Mouse (Mus musculus): Measurements from ENCODE around the gene Actrt3. TPM values are rescaled to one million over a fixed set of nuclear protein-coding genes. Genes with fewer than 3 reads are reported as not detected.
A peak's percentile ranks its signal among the peaks of the same experiment; 100 is the strongest.

Actrt3 gene
- polyA plus RNA-seq, 1 experiment: 0.02 TPM

- no peak overlapping the region for H3ac ChIP-seq (ENCODE audit: control insufficient read depth, insufficient read length, low read depth)
- TF ChIP-seq CEBPB (IDR thresholded peaks at IDR 0.05; ENCODE audit: low read depth): no peak
- TF ChIP-seq MAX (IDR thresholded peaks at IDR 0.05): no peak
- no peak for TF ChIP-seq MYOG (IDR thresholded peaks at IDR 0.05; ENCODE audit: control insufficient read depth, extremely low read depth, insufficient read length)
- TF ChIP-seq FOSL1 (IDR thresholded peaks at IDR 0.05; ENCODE audit: insufficient read depth, low read length, poor library complexity, severe bottlenecking): no peak
- no peak for TF ChIP-seq MYOD1 (IDR thresholded peaks at IDR 0.05; ENCODE audit: control insufficient read depth, insufficient read length, low read depth)
- no peak for TF ChIP-seq CTCF (IDR thresholded peaks at IDR 0.05; ENCODE audit: control insufficient read depth, insufficient read depth, insufficient read length)
- no peak for TF ChIP-seq USF1 (IDR thresholded peaks at IDR 0.05; ENCODE audit: low read depth)
- no peaks in the 10 kb centered on the region for H3K79me2 ChIP-seq (ENCODE audit: control insufficient read depth, insufficient read depth)
- H3K79me3 ChIP-seq (ENCODE audit: low read depth): no peaks in the 10 kb centered on the region
- no peaks in the 10 kb centered on the region for H3K27me3 ChIP-seq (ENCODE audit: control insufficient read depth, insufficient read depth, insufficient read length)
- no peak overlapping the region for H3K4me3 ChIP-seq (ENCODE audit: insufficient read depth, poor library complexity, severe bottlenecking)
- no peaks in the 10 kb centered on the region for H3K36me3 ChIP-seq (ENCODE audit: control insufficient read depth, insufficient read depth)
Observed at GRCm38 (mm10) chr3:30635629-30636028, 35.9 kb upstream of the Actrt3 start.

GRCm38 (mm10) chr3:30633681-30634080, 33.9 kb upstream of the Actrt3 start:
- Histone ChIP-seq H3K79me3 (ENCODE audit: low read depth) (no peaks in the 10 kb centered on the region), H3K4me3 (ENCODE audit: insufficient read depth, poor library complexity, severe bottlenecking) (no peak overlapping the region), H3K27me3 (ENCODE audit: control insufficient read depth, insufficient read depth, insufficient read length) (no peaks in the 10 kb centered on the region), H3K79me2 (ENCODE audit: control insufficient read depth, insufficient read depth) (no peaks in the 10 kb centered on the region), H3ac (ENCODE audit: control insufficient read depth, insufficient read length, low read depth) (no peak overlapping the region), H3K36me3 (ENCODE audit: control insufficient read depth, insufficient read depth) (no peaks in the 10 kb centered on the region)
- TF ChIP-seq CTCF (IDR thresholded peaks at IDR 0.05; ENCODE audit: control insufficient read depth, insufficient read depth, insufficient read length) (no peak), MAX (IDR thresholded peaks at IDR 0.05) (no peak), MYOD1 (IDR thresholded peaks at IDR 0.05; ENCODE audit: control insufficient read depth, insufficient read length, low read depth) (no peak), FOSL1 (IDR thresholded peaks at IDR 0.05; ENCODE audit: insufficient read depth, low read length, poor library complexity, severe bottlenecking) (no peak), MYOG (IDR thresholded peaks at IDR 0.05; ENCODE audit: control insufficient read depth, extremely low read depth, insufficient read length) (no peak)

GRCm38 (mm10) chr3:30620132-30620531, 20.4 kb upstream of the Actrt3 start:
- Histone ChIP-seq H3K27me3 (ENCODE audit: control insufficient read depth, insufficient read depth, insufficient read length) (no peaks in the 10 kb centered on the region), H3K79me2 (ENCODE audit: control insufficient read depth, insufficient read depth) (no peaks in the 10 kb centered on the region), H3K4me3 (ENCODE audit: insufficient read depth, poor library complexity, severe bottlenecking) (no peak overlapping the region), H3K36me3 (ENCODE audit: control insufficient read depth, insufficient read depth) (peaks cover 35% of the 10 kb centered on the region), H3ac (ENCODE audit: control insufficient read depth, insufficient read length, low read depth) (no peak overlapping the region), H3K79me3 (ENCODE audit: low read depth) (no peaks in the 10 kb centered on the region)
- no peak for TF ChIP-seq MYOG (IDR thresholded peaks at IDR 0.05; ENCODE audit: control insufficient read depth, extremely low read depth, insufficient read length)
- no peak for TF ChIP-seq CTCF (IDR thresholded peaks at IDR 0.05; ENCODE audit: control insufficient read depth, insufficient read depth, insufficient read length)
- TF ChIP-seq MAX (IDR thresholded peaks at IDR 0.05): no peak
- TF ChIP-seq FOSL1 (IDR thresholded peaks at IDR 0.05; ENCODE audit: insufficient read depth, low read length, poor library complexity, severe bottlenecking): no peak
- TF ChIP-seq USF1 (IDR thresholded peaks at IDR 0.05; ENCODE audit: low read depth): no peak
- TF ChIP-seq MYOD1 (IDR thresholded peaks at IDR 0.05; ENCODE audit: control insufficient read depth, insufficient read length, low read depth): no peak
- no peak for TF ChIP-seq CEBPB (IDR thresholded peaks at IDR 0.05; ENCODE audit: low read depth)

- Histone ChIP-seq H3K36me3 (ENCODE audit: control insufficient read depth, insufficient read depth) (peaks cover 95% of the 10 kb centered on the region), H3K27me3 (ENCODE audit: control insufficient read depth, insufficient read depth, insufficient read length) (no peaks in the 10 kb centered on the region), H3ac (ENCODE audit: control insufficient read depth, insufficient read length, low read depth) (no peak overlapping the region), H3K79me3 (ENCODE audit: low read depth) (peaks cover 2% of the 10 kb centered on the region), H3K4me3 (ENCODE audit: insufficient read depth, poor library complexity, severe bottlenecking) (no peak overlapping the region), H3K79me2 (ENCODE audit: control insufficient read depth, insufficient read depth) (peaks cover 28% of the 10 kb centered on the region)
- TF ChIP-seq MYOG (IDR thresholded peaks at IDR 0.05; ENCODE audit: control insufficient read depth, extremely low read depth, insufficient read length): no peak
- no peak for TF ChIP-seq MYOD1 (IDR thresholded peaks at IDR 0.05; ENCODE audit: control insufficient read depth, insufficient read length, low read depth)
- TF ChIP-seq USF1 (IDR thresholded peaks at IDR 0.05; ENCODE audit: low read depth): no peak
- no peak for TF ChIP-seq CTCF (IDR thresholded peaks at IDR 0.05; ENCODE audit: control insufficient read depth, insufficient read depth, insufficient read length)
- no peak for TF ChIP-seq CEBPB (IDR thresholded peaks at IDR 0.05; ENCODE audit: low read depth)
- no peak for TF ChIP-seq MAX (IDR thresholded peaks at IDR 0.05)
- no peak for TF ChIP-seq FOSL1 (IDR thresholded peaks at IDR 0.05; ENCODE audit: insufficient read depth, low read length, poor library complexity, severe bottlenecking)
Observed at GRCm38 (mm10) chr3:30610930-30611329, 11.2 kb upstream of the Actrt3 start.

DNA sequence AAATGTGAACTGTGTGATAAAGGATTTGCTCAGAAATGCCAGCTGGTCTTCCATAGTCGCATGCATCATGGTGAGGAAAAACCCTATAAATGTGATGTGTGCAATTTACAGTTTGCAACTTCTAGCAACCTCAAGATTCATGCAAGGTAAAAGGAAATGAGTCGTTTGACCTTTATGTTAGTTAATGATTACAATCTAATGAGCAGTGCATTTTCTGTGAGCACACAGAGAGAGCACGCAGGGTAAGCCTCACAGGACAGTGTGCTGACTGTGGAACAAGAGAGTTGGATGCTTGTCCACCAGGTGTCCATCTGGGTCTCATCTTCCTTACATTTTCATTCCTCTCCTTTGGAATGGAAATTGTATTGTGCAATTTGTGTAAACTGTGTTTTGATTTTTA, 9.3 kb upstream of the Actrt3 start:
- Histone ChIP-seq H3K27me3 (ENCODE audit: control insufficient read depth, insufficient read depth, insufficient read length) (no peaks in the 10 kb centered on the region), H3K36me3 (ENCODE audit: control insufficient read depth, insufficient read depth) (peaks cover 94% of the 10 kb centered on the region)
- TF ChIP-seq FOSL1 (IDR thresholded peaks at IDR 0.05; ENCODE audit: insufficient read depth, low read length, poor library complexity, severe bottlenecking) (no peak), MYOG (IDR thresholded peaks at IDR 0.05; ENCODE audit: control insufficient read depth, extremely low read depth, insufficient read length) (no peak), MAX (IDR thresholded peaks at IDR 0.05) (no peak), CTCF (IDR thresholded peaks at IDR 0.05; ENCODE audit: control insufficient read depth, insufficient read depth, insufficient read length) (no peak), MYOD1 (IDR thresholded peaks at IDR 0.05; ENCODE audit: control insufficient read depth, insufficient read length, low read depth) (no peak), USF1 (IDR thresholded peaks at IDR 0.05; ENCODE audit: low read depth) (no peak), CEBPB (IDR thresholded peaks at IDR 0.05; ENCODE audit: low read depth) (no peak)

GRCm38 (mm10) chr3:30603256-30603655, 3.5 kb upstream of the Actrt3 start:
- TF ChIP-seq USF1 (IDR thresholded peaks at IDR 0.05; ENCODE audit: low read depth) (no peak), MYOG (IDR thresholded peaks at IDR 0.05; ENCODE audit: control insufficient read depth, extremely low read depth, insufficient read length) (no peak), MYOD1 (IDR thresholded peaks at IDR 0.05; ENCODE audit: control insufficient read depth, insufficient read length, low read depth) (no peak), MAX (IDR thresholded peaks at IDR 0.05) (no peak), CEBPB (IDR thresholded peaks at IDR 0.05; ENCODE audit: low read depth) (no peak)
- peak overlapping the region; percentile 65 for H3K4me3 ChIP-seq (ENCODE audit: insufficient read depth, poor library complexity, severe bottlenecking)
- H3K27me3 ChIP-seq (ENCODE audit: control insufficient read depth, insufficient read depth, insufficient read length): no peaks in the 10 kb centered on the region
- H3K36me3 ChIP-seq (ENCODE audit: control insufficient read depth, insufficient read depth): peaks cover 42% of the 10 kb centered on the region
- peaks cover 42% of the 10 kb centered on the region for H3K79me2 ChIP-seq (ENCODE audit: control insufficient read depth, insufficient read depth)
- no peak overlapping the region for H3ac ChIP-seq (ENCODE audit: control insufficient read depth, insufficient read length, low read depth)
- peaks cover 14% of the 10 kb centered on the region for H3K79me3 ChIP-seq (ENCODE audit: low read depth)

More for the DNA sequence above, 9.3 kb upstream of the Actrt3 start:
- Histone ChIP-seq H3K79me2 (ENCODE audit: control insufficient read depth, insufficient read depth) (peaks cover 42% of the 10 kb centered on the region), H3K79me3 (ENCODE audit: low read depth) (peaks cover 6% of the 10 kb centered on the region), H3K4me3 (ENCODE audit: insufficient read depth, poor library complexity, severe bottlenecking) (no peak overlapping the region), H3ac (ENCODE audit: control insufficient read depth, insufficient read length, low read depth) (no peak overlapping the region)

All from C2C12 (cell line).